Mouse (Mus musculus): ENCODE results near the gene Tnfsf13b. TPM values are rescaled to one million over a fixed set of nuclear protein-coding genes. Genes with fewer than 3 reads are reported as not detected.

Tnfsf13b gene
- polyA plus RNA-seq, 1 experiment: not detected

GRCm38 (mm10) chr8:9978475-9979230 is 27.6 kb upstream of the Tnfsf13b start:
- TF ChIP-seq GATA1 (IDR thresholded peaks at IDR 0.05; ENCODE audit: low read length) (no peak), TAL1 (IDR thresholded peaks at IDR 0.05; ENCODE audit: low read length) (no peak)
- Histone ChIP-seq H3K4me1 (ENCODE audit: control insufficient read depth) (peaks cover 51% of the 10 kb centered on the region), H3K36me3 (ENCODE audit: control insufficient read depth) (peaks cover 20% of the 10 kb centered on the region), H3K9me3 (ENCODE audit: control insufficient read depth, low read length) (no peaks in the 10 kb centered on the region), H3K27me3 (ENCODE audit: control insufficient read depth) (no peaks in the 10 kb centered on the region), H3K4me3 (replicated peaks) (peak overlapping the region; percentile 88)

GRCm38 (mm10) chr8:9979746-9980145 is 26.5 kb upstream of the Tnfsf13b start:
- no peaks in the 10 kb centered on the region for H3K27me3 ChIP-seq (ENCODE audit: control insufficient read depth)
- H3K9me3 ChIP-seq (ENCODE audit: control insufficient read depth, low read length): no peaks in the 10 kb centered on the region
- no peak overlapping the region for H3K4me3 ChIP-seq (replicated peaks)
- peaks cover 30% of the 10 kb centered on the region for H3K36me3 ChIP-seq (ENCODE audit: control insufficient read depth)
- peaks cover 51% of the 10 kb centered on the region for H3K4me1 ChIP-seq (ENCODE audit: control insufficient read depth)
- no peak for TF ChIP-seq TAL1 (IDR thresholded peaks at IDR 0.05; ENCODE audit: low read length)
- no peak for TF ChIP-seq GATA1 (IDR thresholded peaks at IDR 0.05; ENCODE audit: low read length)

GRCm38 (mm10) chr8:9980188-9980587 is 26.1 kb upstream of the Tnfsf13b start:
- Histone ChIP-seq H3K27me3 (ENCODE audit: control insufficient read depth) (no peaks in the 10 kb centered on the region), H3K9me3 (ENCODE audit: control insufficient read depth, low read length) (no peaks in the 10 kb centered on the region), H3K4me3 (replicated peaks) (no peak overlapping the region), H3K36me3 (ENCODE audit: control insufficient read depth) (peaks cover 30% of the 10 kb centered on the region), H3K4me1 (ENCODE audit: control insufficient read depth) (peaks cover 48% of the 10 kb centered on the region)
- TF ChIP-seq TAL1 (IDR thresholded peaks at IDR 0.05; ENCODE audit: low read length) (no peak), GATA1 (IDR thresholded peaks at IDR 0.05; ENCODE audit: low read length) (no peak)

- TF ChIP-seq GATA1 (IDR thresholded peaks at IDR 0.05; ENCODE audit: low read length) (no peak), TAL1 (IDR thresholded peaks at IDR 0.05; ENCODE audit: low read length) (no peak)
- Histone ChIP-seq H3K27me3 (ENCODE audit: control insufficient read depth) (peaks cover 13% of the 10 kb centered on the region), H3K36me3 (ENCODE audit: control insufficient read depth) (no peaks in the 10 kb centered on the region), H3K4me1 (ENCODE audit: control insufficient read depth) (no peaks in the 10 kb centered on the region), H3K4me3 (replicated peaks) (no peak overlapping the region), H3K9me3 (ENCODE audit: control insufficient read depth, low read length) (no peaks in the 10 kb centered on the region)
These were observed 2.2 kb upstream of the Tnfsf13b start for GRCm38 (mm10) chr8:10004115-10004514.

GRCm38 (mm10) chr8:10006986-10007659 is 856 bp downstream of the Tnfsf13b start:
- H3K4me1 ChIP-seq (ENCODE audit: control insufficient read depth): no peaks in the 10 kb centered on the region
- TF ChIP-seq TAL1 (IDR thresholded peaks at IDR 0.05; ENCODE audit: low read length): no peak
- TF ChIP-seq GATA1 (IDR thresholded peaks at IDR 0.05; ENCODE audit: low read length): no peak
- no peak overlapping the region for H3K4me3 ChIP-seq (replicated peaks)
- no peaks in the 10 kb centered on the region for H3K9me3 ChIP-seq (ENCODE audit: control insufficient read depth, low read length)
- H3K36me3 ChIP-seq (ENCODE audit: control insufficient read depth): no peaks in the 10 kb centered on the region
- H3K27me3 ChIP-seq (ENCODE audit: control insufficient read depth): peaks cover 13% of the 10 kb centered on the region

- Histone ChIP-seq H3K36me3 (ENCODE audit: control insufficient read depth) (no peaks in the 10 kb centered on the region), H3K4me3 (replicated peaks) (no peak overlapping the region), H3K4me1 (ENCODE audit: control insufficient read depth) (no peaks in the 10 kb centered on the region), H3K27me3 (ENCODE audit: control insufficient read depth) (peaks cover 13% of the 10 kb centered on the region), H3K9me3 (ENCODE audit: control insufficient read depth, low read length) (no peaks in the 10 kb centered on the region)
- no peak for TF ChIP-seq TAL1 (IDR thresholded peaks at IDR 0.05; ENCODE audit: low read length)
- no peak for TF ChIP-seq GATA1 (IDR thresholded peaks at IDR 0.05; ENCODE audit: low read length)
These were observed 1.4 kb downstream of the Tnfsf13b start for GRCm38 (mm10) chr8:10007660-10008028.

GRCm38 (mm10) chr8:10016252-10016651 is 10.0 kb downstream of the Tnfsf13b start:
- Histone ChIP-seq H3K36me3 (ENCODE audit: control insufficient read depth) (no peaks in the 10 kb centered on the region), H3K4me3 (replicated peaks) (no peak overlapping the region), H3K27me3 (ENCODE audit: control insufficient read depth) (no peaks in the 10 kb centered on the region), H3K4me1 (ENCODE audit: control insufficient read depth) (no peaks in the 10 kb centered on the region), H3K9me3 (ENCODE audit: control insufficient read depth, low read length) (no peaks in the 10 kb centered on the region)
- no peak for TF ChIP-seq TAL1 (IDR thresholded peaks at IDR 0.05; ENCODE audit: low read length)

- TF ChIP-seq TAL1 (IDR thresholded peaks at IDR 0.05; ENCODE audit: low read length) (no peak), GATA1 (IDR thresholded peaks at IDR 0.05; ENCODE audit: low read length) (no peak)
- Histone ChIP-seq H3K36me3 (ENCODE audit: control insufficient read depth) (no peaks in the 10 kb centered on the region), H3K9me3 (ENCODE audit: control insufficient read depth, low read length) (no peaks in the 10 kb centered on the region), H3K4me3 (replicated peaks) (no peak overlapping the region), H3K4me1 (ENCODE audit: control insufficient read depth) (no peaks in the 10 kb centered on the region), H3K27me3 (ENCODE audit: control insufficient read depth) (no peaks in the 10 kb centered on the region)
These were observed 11.0 kb downstream of the Tnfsf13b start for GRCm38 (mm10) chr8:10017231-10017630.

- H3K36me3 ChIP-seq (ENCODE audit: control insufficient read depth): no peaks in the 10 kb centered on the region
- TF ChIP-seq GATA1 (IDR thresholded peaks at IDR 0.05; ENCODE audit: low read length): no peak
- no peak for TF ChIP-seq TAL1 (IDR thresholded peaks at IDR 0.05; ENCODE audit: low read length)
- H3K27me3 ChIP-seq (ENCODE audit: control insufficient read depth): no peaks in the 10 kb centered on the region
- no peaks in the 10 kb centered on the region for H3K9me3 ChIP-seq (ENCODE audit: control insufficient read depth, low read length)
- no peak overlapping the region for H3K4me3 ChIP-seq (replicated peaks)
- H3K4me1 ChIP-seq (ENCODE audit: control insufficient read depth): no peaks in the 10 kb centered on the region
These were observed 24.2 kb downstream of the Tnfsf13b start for GRCm38 (mm10) chr8:10030320-10031060.
